In the genomic region with DNA sequence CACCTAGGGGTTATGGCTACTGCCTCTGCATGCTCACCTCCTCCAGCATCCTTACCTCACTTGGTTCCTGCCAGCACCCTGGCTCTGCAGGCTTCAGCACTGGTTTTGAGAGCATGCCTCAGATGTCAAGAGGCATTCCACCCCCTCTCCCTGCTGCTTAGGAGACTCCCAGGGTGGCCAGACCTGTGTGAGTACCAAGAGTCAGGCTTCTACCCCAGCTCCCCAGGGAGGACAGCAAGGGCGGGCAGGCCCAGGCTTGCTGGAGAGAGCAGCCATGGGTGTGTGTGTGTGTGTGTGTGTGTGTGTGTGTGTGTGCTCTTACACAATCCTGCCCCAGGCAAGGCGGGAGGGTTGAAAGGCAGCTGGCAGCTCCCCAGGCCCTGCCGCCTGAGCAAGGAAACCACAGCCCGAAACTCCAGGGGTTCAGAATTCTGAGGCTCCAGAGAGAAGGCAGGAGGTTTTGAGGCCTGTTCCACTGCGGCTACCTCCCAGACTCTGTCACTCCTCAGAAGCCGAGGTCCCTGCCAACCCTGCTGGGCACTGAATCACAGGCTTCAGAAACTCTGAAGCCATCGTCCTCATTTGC, we compare ENCODE assay signal across 8 mouse cellular contexts. TPM values are rescaled to one million over a fixed set of nuclear protein-coding genes. Genes with fewer than 3 reads are reported as not detected.
A peak's percentile ranks its signal among the peaks of the same experiment; 100 is the strongest.
DNase-seq lines count a peak whose midpoint lies in the region; ATAC-seq and TF ChIP-seq lines count a peak whose summit lies in the region.

No protein-coding gene starts in this region.

- peaks cover 2% of the 10 kb centered on the region for H3K79me2 ChIP-seq in heart, adult 2 months (replicated peaks; ENCODE audit: control insufficient read depth, insufficient read depth, low read length)

- no peak overlapping the region for H3K4me3 ChIP-seq in bone marrow macrophage, adult 2 months (ENCODE audit: insufficient read depth, low read length)
- H3K4me3 ChIP-seq in heart, adult 2 months, result no peak overlapping the region
- no peak overlapping the region for H3K4me3 ChIP-seq in kidney, postnatal 0 days (replicated peaks; ENCODE audit: low read depth, low read length)
- H3K4me3 ChIP-seq in midbrain, embryonic 11.5 days (ENCODE audit: low read depth, low read length), result no peak overlapping the region

- 0 out of 2 replicates have a peak, but pooled peaks have one; percentile 58 for TF ChIP-seq EP300 in heart, adult 2 months (IDR thresholded peaks at IDR 0.05; ENCODE audit: insufficient read depth, low read depth, low read length)

- H3K27me3 ChIP-seq in heart, adult 2 months (ENCODE audit: control insufficient read depth, insufficient read depth, low read length), result no peaks in the 10 kb centered on the region
- H3K27me3 ChIP-seq in kidney, postnatal 0 days (ENCODE audit: insufficient read depth, low read length), result no peaks in the 10 kb centered on the region
- H3K27me3 ChIP-seq in midbrain, embryonic 11.5 days (ENCODE audit: control insufficient read depth, insufficient read depth, low read length), result no peaks in the 10 kb centered on the region

- no peak overlapping the region for H3K4me2 ChIP-seq in kidney, postnatal 0 days (ENCODE audit: low read length)
- H3K4me2 ChIP-seq in midbrain, embryonic 11.5 days, result no peak overlapping the region

- no peak for TF ChIP-seq CTCF in bone marrow macrophage, adult 2 months (IDR thresholded peaks at IDR 0.05; ENCODE audit: low read depth, low read length)
- TF ChIP-seq CTCF in heart, adult 2 months (IDR thresholded peaks at IDR 0.05), result no peak
- no peak for TF ChIP-seq CTCF in kidney, postnatal 0 days (IDR thresholded peaks at IDR 0.05; ENCODE audit: low read depth)

- ATAC-seq in kidney, postnatal 0 days (replicated peaks; ENCODE audit: low FRiP score, low read depth), result no peak
- no peak for ATAC-seq in midbrain, embryonic 11.5 days (ENCODE audit: low FRiP score)

- H3K4me1 ChIP-seq in bone marrow macrophage, adult 2 months (ENCODE audit: control insufficient read depth, insufficient read depth, low read length), result peaks cover 20% of the 10 kb centered on the region
- H3K4me1 ChIP-seq in heart, adult 2 months (ENCODE audit: control insufficient read depth, insufficient read depth, low read length), result peaks cover 4% of the 10 kb centered on the region; the same call in 1 of the 2 replicates
- H3K4me1 ChIP-seq in kidney, postnatal 0 days (replicated peaks; ENCODE audit: insufficient read depth, low read length), result peaks cover 7% of the 10 kb centered on the region; the same call in 1 of the 2 replicates
- H3K4me1 ChIP-seq in midbrain, embryonic 11.5 days (ENCODE audit: control insufficient read depth, insufficient read depth, low read length), result peaks cover 12% of the 10 kb centered on the region

- no peak for TF ChIP-seq POLR2A in bone marrow macrophage, adult 2 months (IDR thresholded peaks at IDR 0.05; ENCODE audit: borderline replicate concordance, low read depth, low read length)
- TF ChIP-seq POLR2A in heart, adult 2 months (IDR thresholded peaks at IDR 0.05; ENCODE audit: insufficient read depth, low read depth, low read length), result no peak

- intact Hi-C loops in heart, adult 2 months (cut with DNase I), result no loop called here

- no peak overlapping the region for H3K9ac ChIP-seq in heart, adult 2 months (ENCODE audit: low read depth, low read length)
- H3K9ac ChIP-seq in kidney, postnatal 0 days (ENCODE audit: low read depth, low read length), result no peak overlapping the region
- 0 out of 2 replicates have a peak overlapping the region, but pooled peaks have one; percentile 38 for H3K9ac ChIP-seq in midbrain, embryonic 11.5 days (ENCODE audit: low read length)

- 54% methylated on average over 7 of the region's 7 CpGs for WGBS in heart, adult 2 months
- 55% methylated on average over 7 of the region's 7 CpGs for WGBS in kidney, postnatal 0 days
- WGBS in midbrain, embryonic 11.5 days, result 63% methylated on average over 7 of the region's 7 CpGs

- peak; percentile 96 for DNase-seq in heart, adult 11 months
- DNase-seq in heart, adult 8-10 months (ENCODE audit: low spot score), result no peak
- peak; percentile 64 to 73 for DNase-seq in heart, adult 2 months
- DNase-seq in kidney, postnatal 0 days (ENCODE audit: low spot score), result no peak
- DNase-seq in midbrain, embryonic 11.5 days (ENCODE audit: low spot score, missing footprints), result peak; percentile 72
- DNase-seq in embryo, embryonic 9.5 days (ENCODE audit: extremely low spot score), result no peak
- DNase-seq in yolk sac, embryonic 10.5 days (ENCODE audit: low spot score), result no peak

- no peaks in the 10 kb centered on the region for H3K9me3 ChIP-seq in kidney, postnatal 0 days (replicated peaks; ENCODE audit: low read length)
- H3K9me3 ChIP-seq in midbrain, embryonic 11.5 days (ENCODE audit: control insufficient read depth, low read length), result no peaks in the 10 kb centered on the region

- H3K36me3 ChIP-seq in heart, adult 2 months (ENCODE audit: control insufficient read depth, insufficient read depth, low read length), result no peaks in the 10 kb centered on the region
- H3K36me3 ChIP-seq in kidney, postnatal 0 days (ENCODE audit: insufficient read depth, low read length), result no peaks in the 10 kb centered on the region
- H3K36me3 ChIP-seq in midbrain, embryonic 11.5 days (ENCODE audit: control insufficient read depth, insufficient read depth, low read length), result no peaks in the 10 kb centered on the region

- peak overlapping the region; percentile 60 for H3K27ac ChIP-seq in bone marrow macrophage, adult 2 months (ENCODE audit: insufficient read depth, low read depth, low read length)
- H3K27ac ChIP-seq in heart, adult 2 months, result peak overlapping the region; percentile 36; the same call in 1 of the 2 replicates
- H3K27ac ChIP-seq in kidney, postnatal 0 days, result peak overlapping the region; percentile 25; the same call in 1 of the 2 replicates
- H3K27ac ChIP-seq in midbrain, embryonic 11.5 days (ENCODE audit: low read depth, low read length), result no peak overlapping the region

RNA-seq across cellular contexts. Expression of a gene that starts 4.1 kb away (rescaled TPM):
- total RNA-seq in heart, adult 8-10 months (2022), result 100 to 1,000 TPM; 183 to 230 (median 211) TPM
- 1,364 and 1,417 TPM in 2 replicates for polyA plus RNA-seq in bone marrow macrophage, adult 2 months (2012; ENCODE audit: insufficient read depth, insufficient read length, missing spikeins)
- total RNA-seq in heart, adult 2 months (2021), result 100 to 1,000 TPM; 200 to 227 TPM
- polyA plus RNA-seq in heart, adult 2 months (2012; rRNA removed), result 169 and 177 TPM in 2 replicates
- 2,429 and 2,697 TPM in 2 replicates for polyA plus RNA-seq in kidney, postnatal 0 days (2015; fragmentation: Nextera tagmentation; extraction: Ambion mirVana)
- 3,090 and 3,352 TPM in 2 replicates for polyA plus RNA-seq in midbrain, embryonic 11.5 days (2014; fragmentation: Nextera tagmentation; extraction: Ambion mirVana)

Comparison
In these comparisons a context has a peak if more than half of its experiments do, and no peak if none do; other contexts are left out.
1. DNase-seq: peak in heart, adult 11 months (single experiment), heart, adult 2 months (2 of 2) and midbrain, embryonic 11.5 days (single experiment); none in heart, adult 8-10 months (single experiment), kidney, postnatal 0 days (single experiment), embryo, embryonic 9.5 days (single experiment) and yolk sac, embryonic 10.5 days (single experiment).